In the genomic region with DNA sequence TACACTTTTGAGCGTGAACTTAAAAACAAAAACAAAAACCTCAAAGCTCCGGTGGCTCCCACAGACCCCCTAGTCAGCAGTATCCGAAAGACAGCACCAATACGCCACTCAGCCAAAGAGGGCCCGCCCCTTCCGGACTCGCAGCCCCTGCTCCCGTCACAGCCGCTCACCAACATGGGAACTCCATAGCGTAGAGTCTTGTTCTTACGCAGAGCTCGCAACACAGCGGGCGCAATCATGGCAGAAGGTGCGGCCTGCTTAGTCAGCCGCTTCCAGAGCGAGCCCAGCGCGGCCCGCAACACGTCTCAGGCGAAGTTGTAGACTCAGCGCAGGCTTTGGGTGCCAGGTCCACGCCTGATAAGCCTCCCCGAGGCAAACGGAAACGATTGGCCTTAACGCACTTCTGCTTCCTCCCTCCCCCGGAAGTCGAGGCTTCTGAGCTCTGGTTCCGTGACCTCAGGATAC, we compare ENCODE assay signal across 8 mouse cellular contexts. TPM values are rescaled to one million over a fixed set of nuclear protein-coding genes. Genes with fewer than 3 reads are reported as not detected.
DNase-seq lines count a peak whose midpoint lies in the region; ATAC-seq and TF ChIP-seq lines count a peak whose summit lies in the region.

A gene (minus strand): TSS at position 401 of the 465 bp plus-strand sequence.

- under 1% methylated on average over 31 of the region's 31 CpGs for WGBS in embryonic facial prominence, embryonic 13.5 days
- WGBS in kidney, adult 2 months, result under 1% methylated on average over 31 of the region's 31 CpGs
- 0% methylated on average over 31 of the region's 31 CpGs for WGBS in limb, embryonic 12.5 days
- WGBS in midbrain, embryonic 15.5 days, result 0% methylated on average over 31 of the region's 31 CpGs
- WGBS in spleen, adult 2 months, result under 1% methylated on average over 31 of the region's 31 CpGs

- H3K9me3 ChIP-seq in embryonic facial prominence, embryonic 13.5 days, result no peaks in the 10 kb centered on the region
- H3K9me3 ChIP-seq in limb, embryonic 12.5 days, result no peaks in the 10 kb centered on the region
- no peaks in the 10 kb centered on the region for H3K9me3 ChIP-seq in midbrain, embryonic 15.5 days

- peak; percentile 95 for ATAC-seq in embryonic facial prominence, embryonic 13.5 days (ENCODE audit: insufficient number of reproducible peaks, insufficient read depth, low FRiP score, low TSS enrichment, low read depth)
- peak; percentile 97 for ATAC-seq in limb, embryonic 12.5 days (ENCODE audit: insufficient number of reproducible peaks, insufficient read depth, low FRiP score, low TSS enrichment, low read depth)
- ATAC-seq in midbrain, embryonic 15.5 days (replicated peaks), result peak; percentile 98

- peak within 1 kb of the TSS; percentile 65 for H3K4me2 ChIP-seq in embryonic facial prominence, embryonic 13.5 days
- H3K4me2 ChIP-seq in limb, embryonic 12.5 days, result peak within 1 kb of the TSS; percentile 60
- peak within 1 kb of the TSS; percentile 68 for H3K4me2 ChIP-seq in midbrain, embryonic 15.5 days

- H3K36me3 ChIP-seq in embryonic facial prominence, embryonic 13.5 days, result no peaks in the 10 kb centered on the region
- no peaks in the 10 kb centered on the region for H3K36me3 ChIP-seq in kidney, adult 2 months (ENCODE audit: control insufficient read depth, insufficient read depth, low read length)
- no peaks in the 10 kb centered on the region; the same call in 1 of the 2 replicates for H3K36me3 ChIP-seq in limb, embryonic 12.5 days
- no peaks in the 10 kb centered on the region for H3K36me3 ChIP-seq in midbrain, embryonic 15.5 days (replicated peaks)
- H3K36me3 ChIP-seq in spleen, adult 2 months (ENCODE audit: control insufficient read depth, insufficient read depth, low read length), result no peaks in the 10 kb centered on the region; the same call in 1 of the 2 replicates

- TF ChIP-seq CTCF in kidney, adult 2 months (conservative IDR thresholded peaks at IDR 0.05; ENCODE audit: insufficient read depth, insufficient read length, low read depth, low read length), result no peak
- TF ChIP-seq CTCF in spleen, adult 2 months (IDR thresholded peaks at IDR 0.05; ENCODE audit: extremely low read depth, insufficient read depth, insufficient read length, insufficient replicate concordance), result no peak

- H3K9ac ChIP-seq in embryonic facial prominence, embryonic 13.5 days, result peak within 1 kb of the TSS; percentile 82
- H3K9ac ChIP-seq in limb, embryonic 12.5 days (replicated peaks), result peak within 1 kb of the TSS; percentile 53
- peak within 1 kb of the TSS; percentile 46 for H3K9ac ChIP-seq in midbrain, embryonic 15.5 days

- H3K27ac ChIP-seq in embryonic facial prominence, embryonic 13.5 days, result peak within 1 kb of the TSS; percentile 96
- peak within 1 kb of the TSS; percentile 100 for H3K27ac ChIP-seq in kidney, adult 2 months (ENCODE audit: insufficient read depth, low read depth, low read length)
- peak within 1 kb of the TSS; percentile 92 for H3K27ac ChIP-seq in limb, embryonic 12.5 days
- H3K27ac ChIP-seq in midbrain, embryonic 15.5 days, result peak within 1 kb of the TSS; percentile 88
- H3K27ac ChIP-seq in spleen, adult 2 months (ENCODE audit: insufficient read depth, low read length), result peak within 1 kb of the TSS; percentile 100

- no peaks in the 10 kb centered on the region for H3K4me1 ChIP-seq in embryonic facial prominence, embryonic 13.5 days
- H3K4me1 ChIP-seq in kidney, adult 2 months (ENCODE audit: control insufficient read depth, insufficient read depth, low read length), result no peaks in the 10 kb centered on the region
- no peaks in the 10 kb centered on the region for H3K4me1 ChIP-seq in limb, embryonic 12.5 days (replicated peaks)
- peaks cover 10% of the 10 kb centered on the region for H3K4me1 ChIP-seq in midbrain, embryonic 15.5 days
- no peaks in the 10 kb centered on the region; the same call in 1 of the 2 replicates for H3K4me1 ChIP-seq in spleen, adult 2 months (ENCODE audit: control insufficient read depth, insufficient read depth, insufficient read length)

- peak; percentile 79 for DNase-seq in 3134 (ENCODE audit: extremely low read depth, insufficient read length, low spot score)
- DNase-seq in adrenal gland, postnatal 36 days, result peak; percentile 90 to 93
- peak; percentile 93 to 94 for DNase-seq in heart, adult 18-20 months
- DNase-seq in kidney, adult 2 months, result peak; percentile 93
- DNase-seq in spleen, adult 2 months (ENCODE audit: low read depth in 1 of 2, low spot score in 2 of 2), result peak; percentile 72 to 79

- H3K4me3 ChIP-seq in embryonic facial prominence, embryonic 13.5 days, result peak within 1 kb of the TSS; percentile 71
- peak within 1 kb of the TSS; percentile 100 for H3K4me3 ChIP-seq in kidney, adult 2 months (ENCODE audit: insufficient read depth, low read depth, low read length)
- H3K4me3 ChIP-seq in limb, embryonic 12.5 days (replicated peaks), result peak within 1 kb of the TSS; percentile 62
- peak within 1 kb of the TSS; percentile 53 for H3K4me3 ChIP-seq in midbrain, embryonic 15.5 days
- peak within 1 kb of the TSS; percentile 92 for H3K4me3 ChIP-seq in spleen, adult 2 months (ENCODE audit: extremely low read depth, insufficient read depth, insufficient read length)

- TF ChIP-seq POLR2A in kidney, adult 2 months (IDR thresholded peaks at IDR 0.05; ENCODE audit: low read depth, low read length), result peak; percentile 19
- no peak; the same call in 1 of the 2 replicates for TF ChIP-seq POLR2A in spleen, adult 2 months (IDR thresholded peaks at IDR 0.05; ENCODE audit: low read depth, low read length)

- H3K27me3 ChIP-seq in embryonic facial prominence, embryonic 13.5 days, result no peaks in the 10 kb centered on the region
- H3K27me3 ChIP-seq in kidney, adult 2 months (replicated peaks; ENCODE audit: control insufficient read depth, insufficient read depth, low read length), result no peaks in the 10 kb centered on the region
- H3K27me3 ChIP-seq in limb, embryonic 12.5 days, result no peaks in the 10 kb centered on the region
- H3K27me3 ChIP-seq in midbrain, embryonic 15.5 days (replicated peaks), result no peaks in the 10 kb centered on the region
- no peaks in the 10 kb centered on the region for H3K27me3 ChIP-seq in spleen, adult 2 months (ENCODE audit: control insufficient read depth, insufficient read depth, low read length)

RNA-seq across cellular contexts. Expression of the gene that starts here (rescaled TPM):
- 100 to 1,000 TPM in 1 of 2 experiments, 10 to 100 TPM in 1; 94.1 to 113 TPM for total RNA-seq in adrenal gland, postnatal 36 days (2021)
- 130 and 145 TPM in 2 replicates for polyA plus RNA-seq in embryonic facial prominence, embryonic 13.5 days (2015; fragmentation: Nextera tagmentation; extraction: Ambion mirVana)
- 10 to 100 TPM; 66.9 to 72.3 TPM for total RNA-seq in heart, adult 18-20 months (2021)
- 115 and 117 TPM in 2 replicates for polyA plus RNA-seq in kidney, adult 2 months (2012; rRNA removed)
- 132 and 136 TPM in 2 replicates for polyA plus RNA-seq in limb, embryonic 12.5 days (2016; fragmentation: Nextera tagmentation; extraction: Ambion mirVana)
- polyA plus RNA-seq in midbrain, embryonic 15.5 days (2015; fragmentation: Nextera tagmentation; extraction: Ambion mirVana), result 101 and 112 TPM in 2 replicates
- 47.6 and 54.1 TPM in 2 replicates for polyA plus RNA-seq in spleen, adult 2 months (2012; rRNA removed)

Comparison
In these comparisons a context has a peak if more than half of its experiments do, and no peak if none do; other contexts are left out.
1. Peak in every context shown above with its lines: DNase-seq, ATAC-seq, H3K4me3 ChIP-seq and H3K27ac ChIP-seq.